Mouse (Mus musculus) urinary bladder, postnatal 36 days (tissue): ENCODE data around the gene Itpkc.

ENCODE experiments used
- DNase-seq, 2 experiments: peaks; one replicate each; pipeline ENCODE4 v3.0.0; 2022; ENCODE audit warnings: low spot score in 2 of 2, mixed read lengths in 1 of 2

Itpkc gene

DNA sequence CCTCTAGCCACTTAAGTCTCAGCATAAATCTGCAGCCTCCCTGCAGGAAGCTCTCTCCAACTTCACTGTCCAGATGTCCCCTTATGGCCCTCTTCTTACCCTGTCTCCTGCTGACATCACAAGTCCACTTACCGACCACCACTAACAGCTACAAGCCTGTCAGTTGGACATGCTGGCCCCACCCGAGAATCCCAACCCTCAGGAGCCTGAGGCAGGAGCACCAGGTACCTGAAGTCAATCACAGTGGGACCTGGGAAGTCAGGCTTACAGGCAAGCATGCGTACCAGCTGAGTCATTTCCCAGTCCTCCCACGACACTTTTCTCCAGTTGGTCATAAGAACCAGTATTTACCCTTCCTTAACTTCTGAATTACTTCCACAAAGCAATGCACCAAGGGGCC lies 34.7 kb downstream of the Itpkc start:
- DNase-seq = no peak

DNA sequence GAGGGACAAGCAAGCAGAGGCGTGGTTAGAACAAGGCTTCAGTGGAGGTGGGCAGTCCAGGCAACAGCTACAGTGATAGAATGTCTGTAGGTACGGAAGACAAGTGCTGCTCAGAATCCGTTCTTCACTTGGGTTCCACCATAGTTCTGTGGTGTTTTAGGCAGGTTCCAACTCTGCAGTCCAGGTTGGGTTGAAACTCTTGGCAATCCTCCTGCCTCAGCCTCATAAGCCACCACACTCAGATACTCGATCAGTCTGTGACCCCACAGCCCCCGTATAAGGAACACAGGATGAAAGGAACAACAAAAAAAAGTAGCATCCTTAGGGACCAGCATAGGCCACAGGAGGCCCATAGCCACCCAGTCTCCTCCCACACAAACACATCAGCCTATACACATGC lies 36.0 kb downstream of the Itpkc start:
- no peak for DNase-seq

DNA sequence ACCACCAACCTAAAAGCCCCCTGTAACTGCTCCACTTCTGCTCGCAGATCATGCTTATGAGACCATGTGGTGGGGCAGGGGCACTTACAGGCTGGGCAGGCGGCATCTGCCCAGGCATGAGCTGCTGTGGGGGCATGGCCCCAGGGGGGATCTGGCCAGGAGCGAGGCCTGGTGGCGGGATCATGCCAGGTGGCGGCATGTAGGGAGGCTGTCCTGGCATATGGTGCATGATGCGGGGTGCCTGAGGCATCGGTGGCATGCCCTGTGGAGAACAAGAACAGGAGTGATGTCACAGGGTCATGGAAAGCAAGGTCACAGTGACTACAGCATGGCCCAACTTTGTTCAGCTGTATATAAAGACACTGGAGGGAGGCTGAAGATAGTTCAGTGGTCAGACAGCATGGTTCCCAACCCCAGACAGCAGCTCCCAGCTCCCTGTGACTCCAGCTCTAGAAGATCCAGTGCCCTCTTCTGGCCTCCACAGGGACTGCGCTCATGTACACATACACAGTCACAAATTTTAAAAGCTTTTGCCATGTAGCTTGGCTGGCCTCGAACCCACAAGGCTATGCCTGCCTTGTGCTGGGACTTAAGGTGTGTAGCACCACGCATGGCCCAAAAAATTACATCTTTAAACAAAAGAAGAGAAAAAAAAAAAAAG lies 39.1 kb downstream of the Itpkc start:
- no peak for DNase-seq

DNA sequence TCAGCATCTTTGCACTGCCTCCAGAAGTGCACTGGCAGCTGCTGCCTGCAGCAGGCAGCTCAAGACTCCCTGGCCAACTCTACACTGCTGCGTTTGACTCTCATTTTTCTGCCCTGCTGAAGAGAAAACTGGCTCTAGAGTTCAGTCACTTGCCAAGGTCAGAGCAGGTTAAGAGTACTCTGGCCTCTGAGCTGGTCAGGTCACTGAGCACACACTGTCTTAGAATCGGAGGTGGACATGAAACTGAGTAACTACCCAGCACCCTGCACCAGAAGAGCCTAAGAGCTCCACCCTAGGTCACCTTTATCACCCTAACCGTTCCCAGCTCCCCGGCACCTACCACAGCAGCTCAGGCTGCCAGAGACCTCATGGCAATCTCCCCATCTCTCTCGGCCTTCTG lies 42.5 kb downstream of the Itpkc start:
- DNase-seq = no peak

DNA sequence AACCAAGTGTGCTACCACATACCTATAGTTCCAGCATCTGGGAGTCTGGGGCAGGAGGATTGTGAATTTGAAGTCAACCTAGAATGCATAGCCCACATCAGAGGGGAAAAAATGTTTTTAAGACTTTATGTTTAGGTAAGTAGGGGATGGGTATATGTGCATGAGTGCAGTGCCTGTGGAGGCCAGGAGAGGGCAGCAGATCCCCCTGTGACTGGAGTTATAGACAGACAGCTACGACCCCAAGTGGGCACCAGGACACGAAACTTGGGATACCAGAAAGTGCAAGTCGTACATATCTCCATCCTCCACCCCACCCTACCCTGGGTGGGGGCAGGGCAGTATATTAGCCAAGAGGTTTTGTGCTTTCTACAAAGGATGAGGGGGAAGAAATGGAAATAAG lies 43.5 kb downstream of the Itpkc start:
- no peak for DNase-seq

DNA sequence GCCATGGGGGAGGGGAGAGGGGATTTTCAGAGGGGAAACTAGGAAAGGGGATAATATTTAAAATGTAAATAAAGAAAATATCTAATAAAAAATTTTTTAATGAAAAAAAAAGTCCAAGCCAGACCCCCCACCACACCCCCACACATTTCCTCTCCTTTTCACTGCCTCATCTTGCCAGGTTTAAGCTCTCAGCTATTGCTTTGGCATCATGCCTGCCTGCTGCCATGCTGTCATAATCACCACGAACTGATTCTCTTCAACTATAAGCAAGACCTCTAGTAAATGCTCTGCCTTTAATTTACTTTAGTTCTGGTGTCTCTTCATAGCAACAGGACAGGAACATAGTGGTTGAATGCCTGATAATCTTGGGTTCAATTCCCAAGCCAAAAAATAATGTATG lies 46.0 kb downstream of the Itpkc start:
- DNase-seq = no peak

DNA sequence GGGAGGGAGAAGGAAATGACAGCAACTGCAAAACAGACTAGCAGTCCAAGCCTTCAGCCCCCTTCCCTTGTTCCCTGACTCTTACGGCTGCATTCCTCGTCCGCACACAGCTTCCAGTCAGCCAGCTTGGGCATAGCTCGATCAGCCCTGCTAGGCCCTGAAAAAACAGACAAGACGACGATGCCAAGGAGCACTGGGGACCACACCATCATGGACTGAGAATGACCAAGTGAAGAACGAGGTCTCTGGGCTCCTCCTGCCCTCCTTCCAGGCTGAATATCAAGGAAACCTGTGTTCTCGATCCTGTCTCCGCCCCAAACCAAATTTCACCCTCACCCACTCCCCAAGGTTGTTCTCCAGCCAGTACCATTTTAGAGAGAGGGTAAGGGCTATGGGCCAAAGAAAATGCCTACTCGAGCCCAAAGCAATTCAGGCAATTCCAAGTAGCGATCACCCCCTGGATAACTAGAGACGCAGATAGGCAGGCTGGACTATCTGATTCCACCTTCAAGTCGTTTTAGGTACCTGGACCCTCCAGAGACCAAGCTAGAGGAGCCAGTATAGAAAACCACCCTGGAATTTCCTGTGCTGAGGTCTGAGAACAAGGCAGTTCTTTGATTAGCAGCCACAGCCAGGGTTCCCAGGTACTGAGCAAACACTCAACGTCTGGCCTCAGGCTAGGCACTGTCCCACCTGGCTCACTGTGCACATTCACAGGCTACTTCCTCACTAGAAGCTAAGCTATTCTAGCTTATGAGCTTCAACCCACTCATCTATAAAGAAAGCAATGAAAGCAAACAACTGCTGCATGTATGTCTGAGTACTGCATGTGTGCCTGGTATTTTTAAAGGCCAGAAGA lies 47.4 kb downstream of the Itpkc start, which contains the start of the genes Gm21983 and Mia:
Gene Gm21983, minus strand, starts transcription at position 250 of the 859 bp plus-strand sequence.
Gene Mia, minus strand, starts transcription at position 321 of the 859 bp plus-strand sequence.
- DNase-seq = no peak

DNA sequence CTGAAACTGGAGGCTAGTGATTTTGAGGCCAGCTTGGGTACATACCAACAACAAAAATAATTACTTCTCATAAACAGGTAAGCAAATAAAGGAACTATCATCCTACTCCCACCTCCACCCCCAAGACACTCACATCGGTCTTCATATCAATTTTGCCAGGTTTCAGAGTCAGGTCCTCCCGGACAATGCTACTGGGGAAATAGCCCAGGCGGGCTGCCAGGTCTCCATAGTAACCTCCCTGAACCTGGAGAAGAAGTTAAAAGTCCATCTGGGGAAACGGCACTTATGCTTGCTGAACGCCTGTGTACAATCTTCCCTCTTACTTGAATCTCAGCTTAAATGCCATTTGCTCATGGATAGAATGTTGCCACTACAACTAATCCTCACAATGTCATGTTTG lies 48.4 kb downstream of the Itpkc start:
- DNase-seq = no peak

DNA sequence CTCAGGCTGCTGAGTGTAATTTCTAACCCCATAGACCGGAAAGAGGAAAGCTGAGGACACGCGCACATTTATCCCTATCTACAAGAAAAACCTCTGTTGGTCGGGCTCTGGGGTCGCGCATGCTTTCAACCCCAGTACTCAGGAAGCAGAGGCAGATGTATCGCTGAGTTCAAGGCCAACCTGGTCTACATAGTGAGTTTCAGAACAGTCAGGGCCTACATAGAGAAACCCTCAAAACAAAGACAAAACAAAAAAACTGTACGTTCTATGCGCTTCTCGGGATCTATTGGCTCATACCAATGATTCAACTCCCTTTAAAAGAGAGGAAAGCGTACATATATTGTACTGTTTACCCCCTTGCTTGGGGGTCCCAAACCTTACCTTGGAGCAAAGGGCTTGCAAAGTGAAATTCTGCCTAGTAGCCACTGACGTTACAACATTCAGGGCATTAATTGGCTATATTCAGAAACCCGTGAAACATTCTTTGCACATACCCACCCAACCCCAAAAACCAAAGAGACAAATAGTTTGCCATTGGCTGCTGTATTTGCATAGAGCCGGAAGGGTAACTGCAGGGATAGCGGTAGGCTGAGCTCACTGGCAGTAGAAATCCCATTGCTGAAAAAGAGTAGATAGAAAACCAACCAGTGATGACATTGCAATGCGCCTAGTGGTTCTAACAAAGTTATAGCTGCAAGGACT lies 49.1 kb downstream of the Itpkc start:
- DNase-seq = no peak

DNA sequence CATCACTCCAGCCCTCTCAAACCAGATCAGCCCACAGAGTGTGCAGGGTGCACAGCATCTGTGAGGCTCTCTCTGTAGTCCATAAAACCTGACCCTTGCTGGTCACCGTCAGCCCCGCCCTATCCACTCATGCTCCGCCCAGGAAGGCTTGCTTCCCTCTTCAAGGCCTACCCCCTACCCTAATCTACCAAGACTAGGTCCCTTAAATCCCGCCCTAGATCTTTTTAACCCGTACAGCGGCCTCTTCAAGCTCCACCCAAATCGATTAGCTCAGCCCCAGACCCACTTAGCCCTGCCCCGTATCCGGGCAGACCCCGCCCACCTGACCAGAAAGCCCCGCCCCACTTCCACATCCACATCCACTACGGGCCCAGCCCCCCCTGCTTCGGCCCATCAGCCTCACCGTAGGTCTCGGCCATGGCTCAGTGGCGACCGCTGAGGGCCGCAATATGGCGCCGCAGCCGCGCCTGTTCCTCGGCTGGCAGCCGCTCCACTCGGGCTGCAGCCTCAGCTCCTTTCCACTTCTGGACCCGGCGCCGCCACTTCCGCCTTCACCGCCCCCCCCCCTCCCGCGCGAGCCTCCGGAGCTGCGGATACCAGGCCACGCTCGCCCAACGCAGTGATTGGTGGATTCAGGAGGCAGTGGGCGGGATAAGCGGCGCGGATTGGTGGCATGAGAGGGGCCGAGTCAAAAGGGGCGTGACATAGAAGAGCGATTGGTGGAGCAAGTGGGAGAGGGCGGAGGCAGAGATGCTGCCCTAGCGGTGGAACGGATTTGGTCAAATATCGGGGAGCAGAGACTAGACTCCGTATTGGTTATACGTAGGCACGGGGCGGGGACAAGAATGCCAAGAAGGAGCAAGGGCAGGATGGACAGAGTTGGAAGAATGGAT lies 49.9 kb downstream of the Itpkc start, which contains the start of gene Rab4b:
Gene Rab4b, minus strand, starts transcription at position 573 of the 893 bp plus-strand sequence.
- peak; percentile 98 to 99 for DNase-seq

DNA sequence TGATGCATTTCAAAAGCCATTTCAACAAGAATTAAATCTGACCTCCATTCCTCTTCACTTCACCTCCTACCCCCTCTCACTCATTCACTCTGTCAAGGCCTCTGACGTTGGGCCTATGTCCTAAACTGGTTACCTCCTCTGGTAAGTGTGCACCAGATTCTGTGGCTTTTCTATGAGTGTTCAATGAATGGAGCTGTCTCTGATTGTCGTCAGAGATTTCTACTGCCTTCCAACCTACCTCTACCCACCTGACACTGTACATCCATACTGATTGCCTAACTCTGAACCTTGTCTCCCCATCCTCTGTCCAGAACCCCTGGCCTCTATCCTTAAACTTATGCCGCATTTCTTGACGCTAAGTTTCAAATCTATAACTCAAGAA lies 50.5 kb downstream of the Itpkc start:
- DNase-seq = no peak

DNA sequence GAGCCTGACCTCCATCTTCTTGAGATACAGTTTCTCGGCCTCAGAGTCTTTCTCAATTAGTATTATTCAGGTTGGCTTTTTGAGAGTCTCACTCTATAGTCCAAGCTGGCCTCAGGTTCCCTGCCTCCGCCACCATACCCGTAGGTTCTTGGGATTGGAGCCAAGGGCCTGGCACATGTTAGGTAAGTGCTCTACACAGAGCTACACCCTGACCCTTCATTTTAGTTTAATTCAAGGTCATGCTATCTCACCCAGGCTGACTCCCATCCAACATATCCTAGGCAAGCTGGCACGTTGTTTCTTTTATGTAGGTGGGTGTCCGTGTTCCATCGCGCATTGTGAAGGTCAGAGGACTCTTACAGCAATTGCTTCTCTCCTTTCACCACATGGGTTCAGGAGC lies 53.6 kb downstream of the Itpkc start:
- no peak for DNase-seq

DNA sequence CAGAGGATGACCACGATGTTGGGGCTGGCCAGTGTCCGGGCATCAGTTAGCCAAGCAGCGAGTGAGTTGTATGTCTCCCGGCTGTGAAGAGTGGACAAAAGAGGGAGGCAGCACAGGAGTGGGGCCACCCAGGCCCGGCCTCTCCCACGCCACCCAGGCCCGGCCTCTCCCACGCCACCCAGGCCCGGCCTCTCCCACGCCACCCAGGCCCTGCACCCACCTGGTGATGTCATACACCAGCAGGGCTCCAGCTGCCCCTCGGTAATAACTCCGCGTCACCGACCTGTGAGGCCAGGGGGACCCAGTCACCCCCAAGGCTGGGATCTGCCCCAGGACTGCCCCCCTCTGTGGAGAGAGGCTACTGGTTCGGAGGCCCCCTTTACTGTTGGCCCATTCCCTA lies 54.0 kb downstream of the Itpkc start:
- no peak for DNase-seq

DNA sequence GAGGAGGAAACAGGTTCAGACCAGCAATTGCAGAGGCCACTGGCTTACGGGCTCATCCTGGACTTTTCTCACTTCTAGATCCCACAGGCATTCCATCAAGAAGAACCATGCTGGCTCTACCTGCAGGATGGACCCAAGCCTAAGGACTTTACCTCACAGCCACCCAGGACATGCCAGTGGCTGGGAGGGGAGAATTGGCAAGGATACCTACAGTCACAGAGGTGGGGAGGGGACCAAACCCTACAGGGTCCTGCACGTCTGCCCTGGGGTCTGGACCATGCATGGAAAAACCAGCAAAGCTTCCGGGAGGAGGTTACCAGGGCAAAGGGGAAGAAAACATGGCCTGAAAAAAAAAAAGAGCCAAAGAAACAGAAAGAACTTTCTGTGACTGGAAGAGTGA lies 57.5 kb downstream of the Itpkc start:
- DNase-seq = no peak

DNA sequence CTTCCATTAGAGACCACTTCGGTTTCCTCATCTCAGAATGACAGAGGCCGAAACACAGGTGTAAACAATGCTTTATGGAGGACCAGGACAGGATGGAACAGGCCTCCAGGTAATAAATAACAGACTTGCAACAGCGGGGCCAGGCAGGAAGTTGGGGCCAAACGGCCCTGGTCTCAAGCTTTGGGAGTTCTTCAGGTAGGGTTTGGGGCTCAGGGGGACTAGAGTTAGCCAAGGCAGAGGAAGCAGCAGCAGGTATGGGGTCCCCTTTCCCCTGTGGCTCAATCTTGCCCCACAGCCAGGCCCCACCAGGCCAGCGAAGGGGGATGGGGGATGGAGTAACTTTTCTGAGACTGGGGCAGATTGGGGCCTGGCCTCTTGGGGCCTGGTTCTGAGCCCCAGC lies 60.1 kb downstream of the Itpkc start:
- DNase-seq = no peak

DNA sequence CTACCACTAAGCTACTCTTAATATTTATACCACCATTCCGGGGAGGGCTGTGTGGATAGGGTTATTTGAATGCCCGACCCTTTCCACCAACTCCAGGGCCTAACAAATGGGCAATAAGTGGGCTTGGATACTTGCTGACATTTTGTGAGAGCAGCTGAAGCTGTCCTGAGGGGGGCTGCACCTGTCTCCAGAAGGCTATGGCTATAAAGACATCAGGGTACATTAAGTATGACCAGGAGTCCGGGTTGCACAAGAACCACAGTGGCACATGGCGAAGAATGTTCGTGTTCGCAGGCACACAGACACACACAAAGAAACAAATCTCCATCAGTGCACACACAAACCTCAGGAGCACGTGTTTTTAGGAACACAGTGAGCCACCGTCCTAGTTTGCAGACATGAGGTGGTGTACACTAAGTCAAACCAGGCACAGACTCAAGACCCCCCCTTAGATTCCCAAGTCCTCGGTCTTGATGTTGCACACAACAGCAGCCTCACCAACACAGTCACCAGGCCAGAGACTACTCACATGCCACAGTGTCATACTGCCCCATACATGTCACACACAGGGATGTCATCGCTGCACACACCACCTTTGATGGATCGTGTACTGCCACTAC lies 60.9 kb downstream of the Itpkc start:
- no peak for DNase-seq

DNA sequence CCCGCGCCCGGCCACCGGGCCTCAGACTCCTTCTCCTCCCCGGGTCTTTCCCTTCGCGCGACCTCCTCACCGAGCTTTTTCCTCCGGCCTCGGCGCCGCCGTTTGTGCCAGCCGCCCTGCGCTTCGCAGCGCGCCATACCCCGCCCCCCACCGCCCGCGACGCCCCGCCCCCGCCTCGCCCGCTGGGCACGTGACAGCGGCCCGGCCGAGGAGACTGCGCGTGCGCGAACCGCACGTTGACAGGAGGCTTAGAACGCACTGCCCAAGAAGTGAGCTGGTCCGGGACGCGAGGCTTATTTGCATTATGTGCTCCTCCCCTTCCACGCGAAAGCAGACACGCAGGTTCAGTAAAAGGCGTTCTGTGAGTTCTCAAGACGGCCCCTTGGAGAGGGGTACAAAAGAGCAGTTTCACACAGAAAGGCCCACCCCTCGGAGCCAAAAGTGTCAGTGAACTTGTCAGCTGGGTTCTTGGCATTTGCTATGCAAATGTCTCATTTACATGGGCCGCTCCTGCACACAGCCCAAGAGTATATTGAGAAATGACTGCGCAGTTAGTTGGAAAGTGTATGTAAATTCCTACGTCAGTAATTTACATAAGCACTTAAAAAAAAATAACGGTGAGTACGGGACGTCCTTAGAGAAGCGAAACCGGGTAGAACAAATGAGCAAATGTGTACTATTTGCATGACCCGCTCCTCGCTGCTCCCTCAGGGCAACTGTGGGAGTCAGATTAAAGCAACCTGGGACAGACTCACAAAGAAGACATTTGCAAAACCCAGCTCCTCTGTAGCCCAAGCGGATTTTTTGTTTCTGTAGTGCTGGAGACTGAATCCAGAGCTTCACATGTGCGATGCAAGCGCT lies 61.6 kb downstream of the Itpkc start, which contains the start of gene Egln2:
Gene Egln2, minus strand, starts transcription at position 189 of the 861 bp plus-strand sequence.
- DNase-seq = peak; percentile 91 to 95

DNA sequence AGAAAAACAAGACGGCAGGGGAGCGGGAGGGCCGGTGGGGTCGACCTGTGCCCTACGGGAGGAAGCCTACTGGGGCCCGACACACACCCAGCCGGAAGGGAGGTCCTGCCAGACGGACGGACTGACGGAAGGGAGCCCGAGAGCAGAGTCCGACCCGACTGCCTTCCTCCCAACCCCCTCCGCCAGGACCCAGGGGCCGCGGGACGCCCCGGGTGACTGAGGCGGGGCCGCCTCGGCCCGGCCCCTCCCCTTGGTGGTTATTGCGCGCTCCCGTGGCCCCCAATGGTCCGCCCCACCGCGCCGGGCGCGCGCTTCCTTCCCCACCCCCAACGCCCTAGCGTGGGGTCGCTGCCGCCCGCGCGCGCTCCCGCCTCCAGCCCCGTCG lies 62.2 kb downstream of the Itpkc start:
- DNase-seq = peak; percentile 71 to 84

DNA sequence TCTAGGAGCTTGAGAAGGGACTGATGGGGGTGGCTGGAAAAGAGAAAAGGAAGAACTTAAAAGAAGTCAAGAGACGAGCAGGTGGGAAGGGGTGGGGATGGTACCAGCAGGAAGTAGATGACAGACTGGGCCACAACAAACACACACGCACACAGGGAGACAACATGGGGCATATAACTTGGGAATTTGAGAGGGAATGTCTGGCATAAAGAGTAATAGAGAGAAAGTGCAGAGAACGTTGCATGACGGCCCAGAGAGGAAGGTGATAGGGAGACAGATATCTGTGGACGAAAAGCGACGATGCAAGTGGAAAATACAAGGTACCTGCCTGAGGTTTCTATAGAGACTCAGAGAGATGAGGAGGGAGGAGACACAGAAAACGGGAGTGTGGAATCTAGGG lies 62.8 kb downstream of the Itpkc start:
- DNase-seq = no peak
